Comparison of ENCODE assay signal across 11 mouse cellular contexts in genomic region chr1:128649490-128650178, GRCm38 (mm10). TPM values are rescaled to one million over a fixed set of nuclear protein-coding genes. Genes with fewer than 3 reads are reported as not detected.
DNase-seq lines count a peak whose midpoint lies in the region; TF ChIP-seq lines count a peak whose summit lies in the region.
"Had no signal": no experiment of that assay in that cellular context is flagged by ENCODE, and none has a peak within 500 bp of the region (broad histone marks: within the 10 kb centered on the region; RNA-seq: fewer than 3 reads in every experiment).

No protein-coding gene starts in this region.

- H3K27ac ChIP-seq in testis, adult 2 months (ENCODE audit: control insufficient read depth, insufficient read depth, low read depth, low read length) = peak overlapping the region; percentile 77
- H3K27ac ChIP-seq: embryonic facial prominence, embryonic 13.5 days; kidney, embryonic 15.5 days had no signal

- no peaks in the 10 kb centered on the region for H3K36me3 ChIP-seq in testis, adult 2 months (ENCODE audit: control insufficient read depth, insufficient read depth, low read length)
- H3K36me3 ChIP-seq: embryonic facial prominence, embryonic 13.5 days; kidney, embryonic 15.5 days had no signal

- no peaks in the 10 kb centered on the region for H3K27me3 ChIP-seq in testis, adult 2 months (ENCODE audit: control insufficient read depth, insufficient read depth, low read length)
- H3K27me3 ChIP-seq: embryonic facial prominence, embryonic 13.5 days; kidney, embryonic 15.5 days had no signal

- no peaks in the 10 kb centered on the region for H3K4me1 ChIP-seq in testis, adult 2 months (ENCODE audit: control insufficient read depth, insufficient read depth, low read length)

- no peak for TF ChIP-seq CTCF in testis, adult 2 months (IDR thresholded peaks at IDR 0.05; ENCODE audit: control insufficient read depth, insufficient read depth, insufficient replicate concordance, low read depth, low read length)

- no peak for TF ChIP-seq POLR2A in testis, adult 2 months (IDR thresholded peaks at IDR 0.05; ENCODE audit: control insufficient read depth, low read depth, low read length)

- DNase-seq in adrenal gland, adult (ENCODE audit: inconsistent age in 2 of 2, low spot score in 1 of 2) = peak; percentile 39 to 57
- no peak for DNase-seq in adrenal gland, adult 2 months
- no peak for DNase-seq in testis, postnatal 10 days (ENCODE audit: low spot score)
- peak; percentile 30 for DNase-seq in mesoderm, embryonic 11.5 days (ENCODE audit: low read depth, low spot score)
- peak; percentile 48 for DNase-seq in testis, postnatal 14 days (ENCODE audit: low spot score)
- DNase-seq in adrenal gland, postnatal 25 days = no peak
- DNase-seq in spleen, adult 18-20 months = no peak
- DNase-seq: gastrocnemius, postnatal 36 days had no signal

- H3K4me3 ChIP-seq in testis, adult 2 months (ENCODE audit: control insufficient read depth, low read depth, low read length) = no peak overlapping the region
- H3K4me3 ChIP-seq: embryonic facial prominence, embryonic 13.5 days; kidney, embryonic 15.5 days had no signal

RNA-seq across cellular contexts. Expression of gene Cxcr4, which starts 57.5 kb away (rescaled TPM):
- total RNA-seq in adrenal gland, adult 2 months (2021) = 10 to 100 TPM; 18.4 to 36.7 TPM
- 41.9 and 88.3 TPM in 2 replicates for polyA plus RNA-seq in adrenal gland, adult 2 months (2012; rRNA removed)
- polyA plus RNA-seq in testis, adult 2 months (2012; rRNA removed) = 8.7 and 11.1 TPM in 2 replicates
- 11.4 and 14.2 TPM in 2 replicates for total RNA-seq in adrenal gland, postnatal 25 days (2021)

Comparison
In these comparisons a context has a peak if more than half of its experiments do, and no peak if none do; other contexts are left out.
1. DNase-seq: peak in adrenal gland, adult (2 of 2), mesoderm, embryonic 11.5 days (single experiment) and testis, postnatal 14 days (single experiment); none in adrenal gland, adult 2 months (single experiment), testis, postnatal 10 days (single experiment), adrenal gland, postnatal 25 days (single experiment) and spleen, adult 18-20 months (0 of 2).